Mouse (Mus musculus) limb, embryonic 14.5 days (tissue): ENCODE results near the gene Gabbr2. TPM values are rescaled to one million over a fixed set of nuclear protein-coding genes. Genes with fewer than 3 reads are reported as not detected.

ENCODE experiments used
- ATAC-seq: fragments of 200-750 bp; cut with Nextera tagmentation; 2 replicates; pipeline ENCODE4 v1.8.0; 2017; ENCODE audit warnings: low read depth, moderate number of reproducible peaks, moderate TSS enrichment; ENCODE audit not compliant: low FRiP score
- DNase-seq: peaks from one replicate; pipeline ENCODE4 v3.0.0-alpha.2; 2015; ENCODE audit warnings: low spot score
- H3K27ac ChIP-seq: fragments of 300-500 bp; sonication (generic); replicated peaks from 2 replicates; pipeline ENCODE4 v1.5.1; 2014; ENCODE audit warnings: low read depth, mild to moderate bottlenecking, low read length, moderate library complexity, mixed read lengths
- H3K27me3 ChIP-seq: fragments of 300-500 bp; sonication (generic); 2 replicates; pipeline ENCODE4 v1.6.1; 2014; ENCODE audit warnings: low read length, mixed read lengths; ENCODE audit not compliant: control insufficient read depth, insufficient read depth
- H3K36me3 ChIP-seq: fragments of 300-500 bp; sonication (generic); 2 replicates; pipeline ENCODE4 v1.6.1; 2014; ENCODE audit warnings: mild to moderate bottlenecking, low read length, moderate library complexity, mixed read lengths; ENCODE audit not compliant: control insufficient read depth, insufficient read depth
- H3K4me1 ChIP-seq: fragments of 300-500 bp; sonication (generic); 2 replicates; pipeline ENCODE4 v1.6.1; 2014; ENCODE audit warnings: antibody characterized with exemption, low read length, mixed read lengths; ENCODE audit not compliant: control insufficient read depth, insufficient read depth
- H3K4me2 ChIP-seq: fragments of 300-500 bp; sonication (generic); replicated peaks from 2 replicates; pipeline ENCODE4 v1.6.1; 2014; ENCODE audit warnings: low read depth, mild to moderate bottlenecking, low read length, moderate library complexity; ENCODE audit not compliant: severe bottlenecking
- H3K4me3 ChIP-seq: fragments of 300-500 bp; sonication (generic); replicated peaks from 2 replicates; pipeline ENCODE4 v1.5.1; 2014; ENCODE audit warnings: low read length
- H3K9ac ChIP-seq: fragments of 300-500 bp; sonication (generic); 2 replicates; pipeline ENCODE4 v1.6.1; 2014; ENCODE audit warnings: mild to moderate bottlenecking, low read depth, low read length, moderate library complexity; ENCODE audit not compliant: severe bottlenecking
- H3K9me3 ChIP-seq: fragments of 300-500 bp; sonication (generic); 2 replicates; pipeline ENCODE4 v1.6.1; 2016; ENCODE audit warnings: low read length; ENCODE audit not compliant: control insufficient read depth
- POLR2A ChIP-seq: fragments of 200-500 bp; IDR thresholded peaks from 2 replicates; pipeline ENCODE4 v1.8.0; 2012; ENCODE audit warnings: inconsistent platforms, mild to moderate bottlenecking, moderate library complexity, borderline replicate concordance; ENCODE audit not compliant: insufficient read depth, insufficient read length; ENCODE audit errors: extremely low read depth
- WGBS: fragments of 180-500 bp; shearing (Covaris S2); extraction: QIAGEN DNeasy Blood & Tissue Kit; methylation state at CpG from one replicate; pipeline ENCODE4 v1.1.7; 2014; 5-methylcytosine and 5-hydroxymethylcytosine counted together
- polyA plus RNA-seq, 2 experiments: library from polyadenylated mRNA; depleted of rRNA in 1 of 2; stranded (reverse) in 1 of 2; unstranded in 1 of 2; fragments of >200 nt; fragmentation: Nextera tagmentation in 1 of 2; extraction: Ambion mirVana in 1 of 2; gene quantifications; 2 replicates each; pipeline versions ENCODE4 v1.2.1 to v1.2.3; 2012 to 2014

Gabbr2 gene
- polyA plus RNA-seq, 2 experiments = 0.15 to 0.30 TPM

- Histone ChIP-seq H3K4me3 (no peak overlapping the region), H3K4me1 (no peaks in the 10 kb centered on the region), H3K27me3 (peaks cover 46% of the 10 kb centered on the region), H3K9ac (no peak overlapping the region), H3K27ac (no peak overlapping the region), H3K4me2 (no peak overlapping the region), H3K36me3 (no peaks in the 10 kb centered on the region), H3K9me3 (no peaks in the 10 kb centered on the region)
- 53% methylated on average over 3 of the region's 3 CpGs for WGBS
- DNase-seq = no peak
- ATAC-seq = no peak
- TF ChIP-seq POLR2A = no peak
Observed at GRCm38 (mm10) chr4:46988257-46988656, 3.4 kb downstream of the Gabbr2 start.

DNA sequence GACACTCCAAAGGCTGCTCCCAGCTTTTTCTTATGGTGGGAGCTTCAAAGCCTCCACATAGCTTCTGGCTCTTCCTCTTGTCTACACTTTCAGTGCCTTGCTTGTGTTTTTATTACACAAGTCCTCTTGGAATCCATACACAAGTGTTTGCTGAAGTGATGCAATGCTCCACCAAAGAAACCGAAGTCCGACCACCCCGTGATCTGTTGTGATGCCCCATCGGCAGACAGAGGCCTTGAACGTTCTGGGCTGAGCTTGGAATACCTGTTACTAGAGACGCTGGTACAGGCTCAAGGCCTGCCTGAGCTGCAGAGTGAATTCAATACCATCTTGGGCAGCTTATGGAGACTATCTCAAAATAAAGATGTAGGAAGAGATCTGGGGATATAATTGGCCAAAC, 3.9 kb downstream of the Gabbr2 start:
- Histone ChIP-seq H3K4me1 (no peaks in the 10 kb centered on the region), H3K4me2 (no peak overlapping the region), H3K4me3 (no peak overlapping the region), H3K27ac (no peak overlapping the region), H3K9me3 (no peaks in the 10 kb centered on the region), H3K36me3 (no peaks in the 10 kb centered on the region), H3K9ac (no peak overlapping the region), H3K27me3 (peaks cover 42% of the 10 kb centered on the region)
- ATAC-seq (no peak), DNase-seq (no peak)
- no peak for TF ChIP-seq POLR2A
- WGBS = 86% methylated on average over 6 of the region's 6 CpGs

GRCm38 (mm10) chr4:46986054-46986453, 5.6 kb downstream of the Gabbr2 start:
- no peak for DNase-seq
- Histone ChIP-seq H3K4me1 (no peaks in the 10 kb centered on the region), H3K27me3 (peaks cover 25% of the 10 kb centered on the region), H3K4me2 (no peak overlapping the region), H3K4me3 (no peak overlapping the region), H3K9me3 (no peaks in the 10 kb centered on the region), H3K36me3 (no peaks in the 10 kb centered on the region), H3K27ac (no peak overlapping the region), H3K9ac (no peak overlapping the region)
- no peak for ATAC-seq
- no peak for TF ChIP-seq POLR2A

GRCm38 (mm10) chr4:46982912-46983311, 8.8 kb downstream of the Gabbr2 start:
- no peaks in the 10 kb centered on the region for H3K9me3 ChIP-seq
- H3K36me3 ChIP-seq = no peaks in the 10 kb centered on the region
- 66% methylated on average over 5 of the region's 5 CpGs for WGBS
- H3K4me3 ChIP-seq = no peak overlapping the region
- no peak overlapping the region for H3K27ac ChIP-seq
- ATAC-seq = no peak
- H3K4me2 ChIP-seq = no peak overlapping the region
- no peak for TF ChIP-seq POLR2A
- H3K9ac ChIP-seq = no peak overlapping the region
- H3K4me1 ChIP-seq = no peaks in the 10 kb centered on the region
- no peak for DNase-seq
- H3K27me3 ChIP-seq = no peaks in the 10 kb centered on the region

- Histone ChIP-seq H3K27me3 (no peaks in the 10 kb centered on the region), H3K9me3 (no peaks in the 10 kb centered on the region), H3K4me2 (no peak overlapping the region), H3K4me3 (no peak overlapping the region), H3K9ac (no peak overlapping the region), H3K27ac (no peak overlapping the region), H3K36me3 (no peaks in the 10 kb centered on the region), H3K4me1 (no peaks in the 10 kb centered on the region)
- ATAC-seq (no peak), DNase-seq (no peak)
- WGBS = 84% methylated on average over 4 of the region's 4 CpGs
- TF ChIP-seq POLR2A = no peak
Observed at GRCm38 (mm10) chr4:46982094-46982493, 9.6 kb downstream of the Gabbr2 start.

- Histone ChIP-seq H3K36me3 (no peaks in the 10 kb centered on the region), H3K9me3 (no peaks in the 10 kb centered on the region), H3K4me2 (no peak overlapping the region), H3K9ac (no peak overlapping the region), H3K4me1 (no peaks in the 10 kb centered on the region), H3K27ac (no peak overlapping the region), H3K4me3 (no peak overlapping the region), H3K27me3 (no peaks in the 10 kb centered on the region)
- ATAC-seq = no peak
- DNase-seq = no peak
- no peak for TF ChIP-seq POLR2A
- WGBS = 83% methylated on average over 6 of the region's 6 CpGs
Observed at GRCm38 (mm10) chr4:46978371-46978770, 13.3 kb downstream of the Gabbr2 start.
